31 mouse cellular contexts compared by ENCODE assay signal in the genomic region with DNA sequence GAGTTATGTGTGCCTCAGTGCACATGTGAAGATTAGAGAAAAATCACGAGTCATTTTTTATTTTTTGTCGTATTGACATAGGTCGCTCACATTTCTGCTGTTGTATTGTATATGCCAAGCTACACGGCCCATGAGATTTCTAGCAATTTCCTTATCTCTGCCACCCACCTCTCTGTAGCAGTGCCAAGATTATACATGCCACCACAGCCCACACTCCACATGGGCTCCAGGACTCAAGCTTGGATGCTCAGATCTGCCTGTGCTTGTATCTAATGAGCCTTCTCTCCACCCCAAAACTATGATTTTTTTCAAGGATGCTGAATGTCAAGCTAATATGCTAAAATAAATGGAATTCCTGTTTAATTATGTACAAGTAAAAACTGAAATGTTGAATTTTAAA.
DNase-seq lines count a peak whose midpoint lies in the region; ATAC-seq and TF ChIP-seq lines count a peak whose summit lies in the region.
"Had no signal": no experiment of that assay in that cellular context is flagged by ENCODE, and none has a peak within 500 bp of the region (broad histone marks: within the 10 kb centered on the region; RNA-seq: fewer than 3 reads in every experiment).

No protein-coding gene starts in this region.

- no peak overlapping the region for H3K9ac ChIP-seq in kidney, embryonic 14.5 days (ENCODE audit: low read depth, low read length)
- H3K9ac ChIP-seq: embryonic facial prominence, embryonic 12.5 days; heart, embryonic 13.5 days; limb, embryonic 15.5 days; liver, embryonic 13.5 days; neural tube, embryonic 15.5 days; stomach, embryonic 15.5 days had no signal

- peak; percentile 67 for ATAC-seq in frontal cortex, adult (ENCODE audit: low TSS enrichment)
- ATAC-seq in kidney, embryonic 14.5 days (ENCODE audit: low FRiP score, low TSS enrichment): no peak
- ATAC-seq: forebrain, embryonic 14.5 days; hindbrain, embryonic 16.5 days; lung, postnatal 0 days had no signal

- DNase-seq in frontal cortex, postnatal 14 days (ENCODE audit: low spot score in 2 of 2): no peak
- DNase-seq in layer of hippocampus, adult 2 months (ENCODE audit: low spot score in 2 of 2): peak; percentile 16 to 36
- no peak for DNase-seq in layer of hippocampus, adult 9-10 months (ENCODE audit: low spot score)
- peak; percentile 68 for DNase-seq in brain, adult 2 months (ENCODE audit: low read depth, low spot score)
- peak; percentile 2 to 3 for DNase-seq in right cerebral cortex, postnatal 36 days (ENCODE audit: low spot score in 2 of 2)
- DNase-seq: adrenal gland, adult 8-10 months; cerebellum, adult 11 months; cerebellum, adult 9-10 months; embryo, embryonic 11 days; gastrocnemius, postnatal 10 days; heart, postnatal 10 days; kidney, adult 18-20 months; kidney, postnatal 36 days; liver, embryonic 13.5 days; lung, adult 18-20 months; midbrain, embryonic 14.5 days; retina, postnatal 1 day; thymus, postnatal 14 days had no signal

- 94% methylated on average over 4 of the region's 4 CpGs for WGBS in kidney, embryonic 14.5 days

- no peak overlapping the region for H3K4me3 ChIP-seq in layer of hippocampus, adult 2 months
- H3K4me3 ChIP-seq in kidney, embryonic 14.5 days (ENCODE audit: low read length): no peak overlapping the region
- H3K4me3 ChIP-seq: embryonic facial prominence, embryonic 12.5 days; heart, embryonic 13.5 days; limb, embryonic 10.5 days; limb, embryonic 15.5 days; liver, embryonic 13.5 days; neural tube, embryonic 15.5 days; stomach, embryonic 15.5 days had no signal

- no peaks in the 10 kb centered on the region for H3K27me3 ChIP-seq in kidney, embryonic 14.5 days (ENCODE audit: control insufficient read depth, insufficient read depth, low read length)
- H3K27me3 ChIP-seq: CH12.LX; embryonic facial prominence, embryonic 12.5 days; heart, embryonic 13.5 days; limb, embryonic 15.5 days; liver, embryonic 13.5 days; neural tube, embryonic 15.5 days; stomach, embryonic 15.5 days had no signal

- H3K9me3 ChIP-seq in kidney, embryonic 14.5 days (ENCODE audit: control insufficient read depth, low read length): no peaks in the 10 kb centered on the region
- H3K9me3 ChIP-seq: embryonic facial prominence, embryonic 12.5 days; heart, embryonic 13.5 days; limb, embryonic 10.5 days; limb, embryonic 15.5 days; liver, embryonic 13.5 days; neural tube, embryonic 15.5 days; stomach, embryonic 15.5 days had no signal

- no peak for TF ChIP-seq CTCF in layer of hippocampus, adult 2 months (conservative IDR thresholded peaks at IDR 0.05)

- H3K4me2 ChIP-seq in kidney, embryonic 14.5 days (replicated peaks; ENCODE audit: low read depth, low read length): no peak overlapping the region
- H3K4me2 ChIP-seq: embryonic facial prominence, embryonic 12.5 days; heart, embryonic 13.5 days; limb, embryonic 15.5 days; liver, embryonic 13.5 days; neural tube, embryonic 15.5 days; stomach, embryonic 15.5 days had no signal

- no peak overlapping the region for H3K27ac ChIP-seq in layer of hippocampus, adult 2 months
- no peak overlapping the region for H3K27ac ChIP-seq in kidney, embryonic 14.5 days (ENCODE audit: low read depth, low read length)
- H3K27ac ChIP-seq: embryonic facial prominence, embryonic 12.5 days; heart, embryonic 13.5 days; limb, embryonic 10.5 days; limb, embryonic 15.5 days; liver, embryonic 13.5 days; macrophage; neural tube, embryonic 15.5 days; stomach, embryonic 15.5 days had no signal

- H3K4me1 ChIP-seq in kidney, embryonic 14.5 days (ENCODE audit: control insufficient read depth, insufficient read depth, low read length): no peaks in the 10 kb centered on the region
- H3K4me1 ChIP-seq: embryonic facial prominence, embryonic 12.5 days; heart, embryonic 13.5 days; limb, embryonic 10.5 days; limb, embryonic 15.5 days; liver, embryonic 13.5 days; neural tube, embryonic 15.5 days; stomach, embryonic 15.5 days had no signal

- H3K36me3 ChIP-seq in kidney, embryonic 14.5 days (ENCODE audit: control insufficient read depth, insufficient read depth, low read length): no peaks in the 10 kb centered on the region
- H3K36me3 ChIP-seq: embryonic facial prominence, embryonic 12.5 days; heart, embryonic 13.5 days; limb, embryonic 10.5 days; limb, embryonic 15.5 days; liver, embryonic 13.5 days; neural tube, embryonic 15.5 days; stomach, embryonic 15.5 days had no signal

Comparison
In these comparisons a context has a peak if more than half of its experiments do, and no peak if none do; other contexts are left out.
1. DNase-seq: peak in layer of hippocampus, adult 2 months (2 of 2), brain, adult 2 months (single experiment) and right cerebral cortex, postnatal 36 days (2 of 2); none in frontal cortex, postnatal 14 days (0 of 2) and layer of hippocampus, adult 9-10 months (single experiment).